Mouse (Mus musculus): ENCODE measurements around the gene Tmigd1.

Tmigd1 gene

GRCm38 (mm10) chr11:76901579-76902361 lies at the start of gene Tmigd1:
Gene Tmigd1, plus strand, starts transcription at chr11:76902159.
- DNase-seq = no peak

DNA sequence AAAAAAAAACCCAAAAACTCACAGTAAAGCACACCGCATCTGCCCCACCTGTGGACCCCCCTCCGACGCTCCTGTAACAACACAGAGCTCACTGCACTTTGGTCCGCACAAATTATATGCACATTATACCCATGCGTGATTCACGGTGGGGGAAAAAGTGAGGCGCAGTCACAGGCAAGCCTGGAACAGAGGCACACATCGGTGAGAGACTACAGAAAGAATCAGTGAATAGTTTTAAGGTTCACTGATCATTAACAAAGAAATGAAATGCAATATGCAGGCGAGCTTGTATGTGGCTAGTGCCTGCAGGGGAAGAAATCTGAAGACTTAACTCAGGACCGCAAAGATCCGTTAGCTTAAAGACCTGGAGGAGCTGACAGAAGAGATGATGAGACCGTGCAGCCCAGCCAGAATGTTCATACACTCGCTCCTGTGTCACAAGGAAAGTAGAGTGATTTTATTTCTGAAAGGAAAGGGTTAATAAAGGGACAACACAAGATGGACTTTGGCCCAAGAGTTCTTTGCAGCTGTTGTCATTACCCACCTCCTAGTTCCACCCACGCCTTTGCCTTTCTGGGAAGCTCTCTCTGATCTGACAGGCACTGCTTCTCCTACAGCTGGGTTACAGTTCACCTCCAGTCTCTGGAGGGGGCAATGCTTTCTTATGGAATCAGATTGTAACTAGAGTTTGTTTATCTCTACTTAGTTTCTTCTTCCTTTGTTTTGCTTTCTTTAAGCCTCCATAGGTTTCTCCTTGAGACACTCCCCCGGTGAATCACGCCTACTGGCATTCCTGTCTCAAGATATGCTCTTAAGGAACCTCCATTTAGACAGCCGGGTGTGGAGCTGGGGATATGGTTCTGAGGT lies 47.3 kb upstream of the Tmigd1 start:
- DNase-seq = no peak

- DNase-seq = no peak
Observed at GRCm38 (mm10) chr11:76856601-76857000, 45.4 kb upstream of the Tmigd1 start.

GRCm38 (mm10) chr11:76857111-76857510 lies 44.8 kb upstream of the Tmigd1 start:
- no peak for DNase-seq

- DNase-seq = no peak
Observed at GRCm38 (mm10) chr11:76858781-76859180, 43.2 kb upstream of the Tmigd1 start.

GRCm38 (mm10) chr11:76859261-76859660 lies 42.7 kb upstream of the Tmigd1 start:
- DNase-seq = no peak

DNA sequence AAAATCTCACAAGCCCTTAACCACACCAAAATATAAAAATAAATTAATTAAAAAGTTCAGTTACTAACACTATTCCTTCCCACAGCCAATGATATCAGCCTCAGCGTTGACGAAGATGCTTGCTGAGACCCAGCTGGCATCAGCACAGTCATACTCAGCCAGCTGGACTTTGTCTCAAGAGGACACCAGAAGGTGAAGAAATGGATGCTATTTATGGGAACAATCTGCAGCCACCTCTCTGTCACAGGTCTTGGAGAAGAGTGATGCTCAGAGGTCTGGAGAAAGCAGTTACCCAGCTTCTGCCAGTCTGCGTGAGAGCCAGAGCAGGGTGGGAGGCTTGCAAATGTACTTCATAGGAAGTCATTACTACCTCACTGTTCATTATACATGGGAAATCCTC lies 40.8 kb upstream of the Tmigd1 start:
- no peak for DNase-seq

DNA sequence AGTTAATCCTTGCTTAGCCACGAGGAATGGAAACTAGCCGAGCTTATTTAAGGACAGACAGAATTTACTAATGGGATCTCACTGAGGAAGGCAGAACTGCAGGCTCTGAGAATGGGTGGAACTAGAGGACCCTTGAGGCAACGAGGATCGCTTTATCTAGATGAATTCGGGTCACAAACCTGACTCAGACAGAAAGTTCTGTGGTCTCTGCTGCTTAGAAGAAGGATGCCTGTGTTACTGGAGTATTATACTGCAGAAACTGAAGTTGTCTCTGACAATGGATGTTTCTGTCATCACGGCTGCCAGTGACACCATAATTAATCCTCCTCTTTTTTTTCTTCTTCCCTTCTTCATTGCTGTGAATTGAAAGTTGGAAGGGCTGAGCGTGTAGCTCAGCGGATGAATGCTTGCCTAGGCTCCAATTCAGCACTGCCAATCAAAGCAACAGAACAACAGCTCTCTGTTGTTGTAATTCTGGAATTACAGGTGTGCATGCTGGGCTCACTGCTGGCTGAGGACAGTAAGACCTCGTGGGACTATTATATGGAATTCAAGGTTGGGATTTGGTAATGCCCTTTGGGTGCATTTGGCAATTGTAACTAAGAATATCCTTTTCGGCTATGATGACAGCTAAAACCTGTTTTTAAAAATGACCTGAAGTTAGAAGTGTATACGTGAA lies 29.3 kb upstream of the Tmigd1 start:
- DNase-seq = no peak

DNA sequence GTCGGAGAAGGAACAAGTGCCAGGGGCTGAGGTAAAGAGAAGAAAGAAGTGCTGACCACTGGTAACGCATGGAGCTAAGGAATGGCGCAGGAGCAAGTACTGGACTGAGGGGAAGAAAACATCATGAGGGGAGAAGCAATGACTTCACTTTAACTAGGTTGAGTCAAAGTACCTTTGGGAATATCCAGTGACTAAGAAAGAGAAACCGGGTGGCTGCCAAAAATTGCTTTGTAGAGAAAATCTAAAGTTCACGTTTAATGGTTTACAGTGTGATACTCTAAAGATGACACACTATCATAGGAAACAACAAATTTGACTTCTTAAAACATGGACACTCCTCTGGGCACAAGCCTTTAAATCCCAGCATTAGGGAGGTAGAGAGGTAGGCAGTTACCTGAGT lies 28.1 kb upstream of the Tmigd1 start:
- DNase-seq = no peak

- no peak for DNase-seq
Observed at GRCm38 (mm10) chr11:76874766-76875165, 27.2 kb upstream of the Tmigd1 start.

- peak; percentile 61 for DNase-seq
Observed at GRCm38 (mm10) chr11:76879816-76880215, 22.1 kb upstream of the Tmigd1 start.

- DNase-seq = no peak
Observed at GRCm38 (mm10) chr11:76884451-76884850, 17.5 kb upstream of the Tmigd1 start.

DNA sequence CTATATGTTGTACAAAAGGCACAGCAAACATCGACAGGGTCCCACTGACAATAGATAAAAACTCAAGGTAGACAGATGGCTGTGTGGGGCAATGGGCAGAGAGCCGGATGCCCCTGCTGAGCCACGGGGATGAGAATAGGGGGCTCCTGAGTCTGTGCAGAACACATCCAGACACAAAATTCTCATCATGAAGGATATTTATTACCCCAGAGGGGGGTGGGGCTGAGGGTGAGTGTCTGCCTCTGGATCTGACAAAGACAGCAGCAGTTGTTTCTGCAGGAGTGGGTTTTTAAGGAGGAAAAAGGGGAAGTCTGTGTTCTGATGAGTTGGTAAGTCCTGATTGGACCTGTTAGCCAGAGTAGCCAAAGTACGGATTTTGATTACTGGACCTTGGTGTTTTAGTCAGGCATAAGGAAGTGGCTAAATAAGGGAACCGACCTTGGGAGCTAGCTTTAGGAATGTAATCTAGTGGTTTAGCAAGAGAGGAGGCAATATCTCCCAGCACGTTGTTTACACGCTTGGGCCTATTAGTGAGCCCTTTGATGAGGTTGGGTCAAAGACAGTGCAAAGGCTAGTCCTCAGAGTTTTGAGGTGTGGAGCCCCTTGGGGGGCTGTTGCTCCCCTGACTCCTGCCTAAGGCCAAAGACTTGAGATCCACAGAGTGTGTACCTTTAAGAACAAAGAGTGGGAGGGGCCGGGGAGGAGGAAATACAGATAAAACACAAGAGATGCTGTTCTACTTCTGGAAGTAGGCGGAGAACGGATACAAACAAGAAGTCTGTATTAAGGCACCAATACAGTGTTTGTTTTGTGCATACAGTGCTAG lies 12.4 kb upstream of the Tmigd1 start:
- DNase-seq = peak; percentile 60

GRCm38 (mm10) chr11:76891171-76891570 lies 10.8 kb upstream of the Tmigd1 start:
- DNase-seq = no peak

GRCm38 (mm10) chr11:76891738-76892349 lies 10.1 kb upstream of the Tmigd1 start:
- no peak for DNase-seq

- DNase-seq = no peak
Observed at GRCm38 (mm10) chr11:76892972-76893371, 9.0 kb upstream of the Tmigd1 start.

GRCm38 (mm10) chr11:76893570-76893969 lies 8.4 kb upstream of the Tmigd1 start:
- DNase-seq = no peak

DNA sequence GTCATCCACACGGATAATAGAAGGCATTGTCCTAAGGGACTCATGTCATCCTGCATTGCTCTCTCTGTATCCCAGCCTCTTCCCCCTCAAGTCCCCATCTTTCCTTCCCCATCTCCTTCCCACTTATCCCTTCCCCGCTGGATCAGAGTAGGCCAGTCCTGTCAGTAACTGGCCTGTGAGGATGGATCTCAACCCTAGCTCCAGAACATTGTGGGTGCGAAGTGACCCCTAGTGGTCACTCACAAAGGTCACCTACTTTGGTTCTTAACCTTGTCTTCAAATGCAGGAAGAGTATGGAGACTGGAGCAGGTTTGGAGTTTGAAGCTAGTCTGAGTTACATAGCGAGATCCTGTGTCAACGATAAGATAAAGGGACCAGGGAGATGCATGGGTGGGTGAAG lies 7.7 kb upstream of the Tmigd1 start:
- DNase-seq = peak; percentile 53

DNA sequence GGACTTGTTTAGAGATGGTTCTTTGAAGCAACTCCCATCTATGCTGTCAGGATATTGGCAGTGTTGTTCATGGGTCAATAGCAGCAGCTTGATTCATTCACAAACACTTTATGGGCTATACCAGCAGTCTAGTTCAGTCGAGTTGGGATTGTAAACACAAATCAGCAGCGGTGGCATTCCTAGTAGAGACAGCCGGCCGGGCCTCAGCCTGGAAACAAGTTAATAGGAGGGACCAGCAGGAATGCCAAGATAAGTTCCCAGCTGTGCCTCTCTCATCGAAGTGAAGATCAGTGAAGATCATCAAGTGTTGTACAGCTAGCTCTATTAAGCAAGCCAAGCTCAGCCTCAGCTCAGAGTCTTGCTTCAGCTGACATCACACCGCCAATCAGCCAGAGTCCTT lies 5.6 kb upstream of the Tmigd1 start:
- DNase-seq = no peak

- DNase-seq = no peak
Observed at GRCm38 (mm10) chr11:76897126-76897525, 4.8 kb upstream of the Tmigd1 start.

DNA sequence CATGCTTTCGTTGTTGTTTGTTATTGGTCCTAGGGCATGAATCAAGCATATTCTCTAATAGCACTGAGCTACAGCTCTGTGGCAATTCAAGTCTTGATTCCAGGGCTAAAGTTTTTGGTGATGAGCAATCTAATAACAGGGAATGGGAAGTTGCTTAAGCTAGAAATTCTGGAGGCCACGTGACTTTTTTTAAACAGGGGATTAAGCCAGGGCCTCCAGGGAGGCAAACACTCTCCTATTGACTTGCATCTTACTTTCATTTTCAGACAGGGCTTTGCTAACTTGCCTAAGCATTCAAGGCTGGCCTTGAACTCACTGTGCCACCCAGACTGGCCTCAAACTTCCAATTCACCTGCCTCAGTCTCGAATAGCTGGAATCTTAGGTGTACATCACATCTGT lies 4.1 kb upstream of the Tmigd1 start:
- DNase-seq = no peak

- no peak for DNase-seq
Observed at GRCm38 (mm10) chr11:76898751-76899150, 3.2 kb upstream of the Tmigd1 start.

Data from thymus, postnatal 4 days (tissue).